Mouse (Mus musculus): ENCODE measurements around the gene Commd6. TPM values are rescaled to one million over a fixed set of nuclear protein-coding genes. Genes with fewer than 3 reads are reported as not detected.
"Not testable (repeated sequence)": the region's sequence is repeated elsewhere in the genome, so short reads cannot be mapped to it uniquely, and the experiment has no call there.

The Commd6 gene
- polyA plus RNA-seq, 1 experiment from 2014 or later: 95.2 TPM

GRCm38 (mm10) chr14:101597096-101597715 is 43.3 kb downstream of the Commd6 start:
- Histone ChIP-seq H3K27ac (ENCODE audit: low read depth, low read length) (no peak overlapping the region), H3K4me2 (ENCODE audit: low read length) (no peak overlapping the region), H3K9me3 (ENCODE audit: control insufficient read depth, low read length) (no peaks in the 10 kb centered on the region), H3K4me3 (ENCODE audit: low read length) (no peak overlapping the region), H3K4me1 (ENCODE audit: control insufficient read depth, insufficient read depth, low read depth, low read length) (no peaks in the 10 kb centered on the region), H3K9ac (ENCODE audit: low read depth, low read length) (no peak overlapping the region), H3K27me3 (replicated peaks; ENCODE audit: control insufficient read depth, insufficient read depth, low read length) (no peaks in the 10 kb centered on the region), H3K36me3 (ENCODE audit: control insufficient read depth, insufficient read depth, low read length) (no peaks in the 10 kb centered on the region)
- WGBS: 94% methylated on average over 11 of the region's 14 CpGs
- no peak for ATAC-seq

DNA sequence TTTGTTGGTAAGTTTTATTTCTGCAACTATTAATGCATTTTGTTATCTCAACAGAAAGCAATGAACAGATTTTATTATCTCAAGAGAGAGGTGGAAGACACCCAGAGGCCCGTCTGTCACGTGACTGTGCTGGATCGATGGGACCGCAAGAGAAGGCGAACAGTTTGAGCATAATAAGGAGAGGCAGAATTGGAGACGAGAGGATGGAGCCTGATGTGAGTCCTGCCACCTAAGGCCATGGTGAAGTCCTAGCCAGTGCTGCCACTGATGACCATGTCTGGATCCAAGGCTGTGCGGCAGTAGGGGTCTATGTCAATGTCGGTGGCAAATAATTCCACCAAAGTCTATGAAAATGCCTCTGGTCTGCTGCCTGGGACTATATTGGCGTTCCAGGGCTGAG is 43.8 kb downstream of the Commd6 start:
- Histone ChIP-seq H3K36me3 (ENCODE audit: control insufficient read depth, insufficient read depth, low read length) (no peaks in the 10 kb centered on the region), H3K4me2 (ENCODE audit: low read length) (no peak overlapping the region), H3K27ac (ENCODE audit: low read depth, low read length) (no peak overlapping the region), H3K9me3 (ENCODE audit: control insufficient read depth, low read length) (no peaks in the 10 kb centered on the region), H3K4me1 (ENCODE audit: control insufficient read depth, insufficient read depth, low read depth, low read length) (no peaks in the 10 kb centered on the region), H3K9ac (ENCODE audit: low read depth, low read length) (no peak overlapping the region), H3K4me3 (ENCODE audit: low read length) (no peak overlapping the region), H3K27me3 (replicated peaks; ENCODE audit: control insufficient read depth, insufficient read depth, low read length) (no peaks in the 10 kb centered on the region)
- ATAC-seq: no peak
- WGBS: 95% methylated on average over 9 of the region's 9 CpGs

- H3K4me3 ChIP-seq (ENCODE audit: low read length): no peak overlapping the region
- 90% methylated on average over 13 of the region's 13 CpGs for WGBS
- ATAC-seq: no peak
- no peaks in the 10 kb centered on the region for H3K4me1 ChIP-seq (ENCODE audit: control insufficient read depth, insufficient read depth, low read depth, low read length)
- H3K27ac ChIP-seq (ENCODE audit: low read depth, low read length): no peak overlapping the region
- H3K27me3 ChIP-seq (replicated peaks; ENCODE audit: control insufficient read depth, insufficient read depth, low read length): no peaks in the 10 kb centered on the region
- H3K4me2 ChIP-seq (ENCODE audit: low read length): no peak overlapping the region
- H3K9me3 ChIP-seq (ENCODE audit: control insufficient read depth, low read length): no peaks in the 10 kb centered on the region
- no peaks in the 10 kb centered on the region for H3K36me3 ChIP-seq (ENCODE audit: control insufficient read depth, insufficient read depth, low read length)
- H3K9ac ChIP-seq (ENCODE audit: low read depth, low read length): no peak overlapping the region
Measured at GRCm38 (mm10) chr14:101595301-101596080, 45.0 kb downstream of the Commd6 start.

GRCm38 (mm10) chr14:101594001-101594400 is 46.5 kb downstream of the Commd6 start:
- H3K9me3 ChIP-seq (ENCODE audit: control insufficient read depth, low read length): no peaks in the 10 kb centered on the region
- no peak overlapping the region for H3K9ac ChIP-seq (ENCODE audit: low read depth, low read length)
- H3K4me3 ChIP-seq (ENCODE audit: low read length): no peak overlapping the region
- ATAC-seq: no peak
- H3K36me3 ChIP-seq (ENCODE audit: control insufficient read depth, insufficient read depth, low read length): no peaks in the 10 kb centered on the region
- WGBS: 81% methylated on average over 5 of the region's 5 CpGs
- no peak overlapping the region for H3K27ac ChIP-seq (ENCODE audit: low read depth, low read length)
- H3K4me1 ChIP-seq (ENCODE audit: control insufficient read depth, insufficient read depth, low read depth, low read length): no peaks in the 10 kb centered on the region
- H3K4me2 ChIP-seq (ENCODE audit: low read length): no peak overlapping the region
- H3K27me3 ChIP-seq (replicated peaks; ENCODE audit: control insufficient read depth, insufficient read depth, low read length): no peaks in the 10 kb centered on the region

GRCm38 (mm10) chr14:101593340-101593739 is 47.1 kb downstream of the Commd6 start:
- H3K9me3 ChIP-seq (ENCODE audit: control insufficient read depth, low read length): no peaks in the 10 kb centered on the region
- H3K36me3 ChIP-seq (ENCODE audit: control insufficient read depth, insufficient read depth, low read length): no peaks in the 10 kb centered on the region
- no peak overlapping the region for H3K9ac ChIP-seq (ENCODE audit: low read depth, low read length)
- no peak for ATAC-seq
- no peak overlapping the region for H3K27ac ChIP-seq (ENCODE audit: low read depth, low read length)
- WGBS: 76% methylated on average over 7 of the region's 7 CpGs
- H3K4me1 ChIP-seq (ENCODE audit: control insufficient read depth, insufficient read depth, low read depth, low read length): no peaks in the 10 kb centered on the region
- no peaks in the 10 kb centered on the region for H3K27me3 ChIP-seq (replicated peaks; ENCODE audit: control insufficient read depth, insufficient read depth, low read length)
- H3K4me2 ChIP-seq (ENCODE audit: low read length): no peak overlapping the region
- H3K4me3 ChIP-seq (ENCODE audit: low read length): no peak overlapping the region

DNA sequence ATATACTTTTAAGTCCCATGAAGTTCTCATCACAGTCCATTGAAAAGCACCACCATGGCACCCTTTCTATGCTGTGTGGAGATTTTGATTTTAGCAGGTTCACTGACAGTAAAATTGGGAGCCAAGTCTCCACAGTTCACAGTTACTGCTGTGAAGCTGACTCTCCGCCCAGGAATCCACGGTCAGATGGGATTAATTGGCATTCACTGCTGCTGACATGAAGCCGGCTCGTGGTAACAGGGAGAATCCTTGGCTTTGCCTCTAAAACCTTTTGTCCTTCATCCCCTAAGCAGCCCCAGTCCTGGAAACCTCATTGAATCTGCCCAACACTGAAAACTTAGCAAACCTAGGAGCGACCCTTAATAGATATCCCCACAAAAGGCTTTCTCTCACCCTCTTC is 49.4 kb downstream of the Commd6 start:
- H3K27me3 ChIP-seq (replicated peaks; ENCODE audit: control insufficient read depth, insufficient read depth, low read length): no peaks in the 10 kb centered on the region
- no peak overlapping the region for H3K27ac ChIP-seq (ENCODE audit: low read depth, low read length)
- H3K4me2 ChIP-seq (ENCODE audit: low read length): no peak overlapping the region
- no peaks in the 10 kb centered on the region for H3K36me3 ChIP-seq (ENCODE audit: control insufficient read depth, insufficient read depth, low read length)
- H3K4me1 ChIP-seq (ENCODE audit: control insufficient read depth, insufficient read depth, low read depth, low read length): no peaks in the 10 kb centered on the region
- no peaks in the 10 kb centered on the region for H3K9me3 ChIP-seq (ENCODE audit: control insufficient read depth, low read length)
- no peak; the same call in 1 of the 2 replicates for ATAC-seq
- no peak overlapping the region for H3K9ac ChIP-seq (ENCODE audit: low read depth, low read length)
- H3K4me3 ChIP-seq (ENCODE audit: low read length): no peak overlapping the region
- WGBS: 71% methylated on average over 5 of the region's 5 CpGs

- H3K27me3 ChIP-seq (replicated peaks; ENCODE audit: control insufficient read depth, insufficient read depth, low read length); H3K27ac ChIP-seq (ENCODE audit: low read depth, low read length); H3K36me3 ChIP-seq (ENCODE audit: control insufficient read depth, insufficient read depth, low read length); H3K4me1 ChIP-seq (ENCODE audit: control insufficient read depth, insufficient read depth, low read depth, low read length); H3K9me3 ChIP-seq (ENCODE audit: control insufficient read depth, low read length); ATAC-seq; H3K9ac ChIP-seq (ENCODE audit: low read depth, low read length); H3K4me2 ChIP-seq (ENCODE audit: low read length); H3K4me3 ChIP-seq (ENCODE audit: low read length): not testable (repeated sequence)
- WGBS: 93% methylated on average over 2 of the region's 4 CpGs
Measured at GRCm38 (mm10) chr14:101588209-101588991, 52.1 kb downstream of the Commd6 start.

- ATAC-seq: 0 out of 2 replicates have a peak, but pooled peaks have one; percentile 24
- not testable (repeated sequence) for H3K9me3 ChIP-seq (ENCODE audit: control insufficient read depth, low read length); H3K4me3 ChIP-seq (ENCODE audit: low read length); H3K27me3 ChIP-seq (replicated peaks; ENCODE audit: control insufficient read depth, insufficient read depth, low read length); H3K27ac ChIP-seq (ENCODE audit: low read depth, low read length); H3K9ac ChIP-seq (ENCODE audit: low read depth, low read length); H3K4me2 ChIP-seq (ENCODE audit: low read length); H3K4me1 ChIP-seq (ENCODE audit: control insufficient read depth, insufficient read depth, low read depth, low read length); H3K36me3 ChIP-seq (ENCODE audit: control insufficient read depth, insufficient read depth, low read length)
- WGBS: 80% methylated on average over 4 of the region's 6 CpGs
Measured at GRCm38 (mm10) chr14:101587366-101588040, 53.0 kb downstream of the Commd6 start.

- Histone ChIP-seq H3K27me3 (replicated peaks; ENCODE audit: control insufficient read depth, insufficient read depth, low read length) (no peaks in the 10 kb centered on the region), H3K36me3 (ENCODE audit: control insufficient read depth, insufficient read depth, low read length) (no peaks in the 10 kb centered on the region), H3K9ac (ENCODE audit: low read depth, low read length) (no peak overlapping the region), H3K27ac (ENCODE audit: low read depth, low read length) (no peak overlapping the region), H3K9me3 (ENCODE audit: control insufficient read depth, low read length) (no peaks in the 10 kb centered on the region), H3K4me1 (ENCODE audit: control insufficient read depth, insufficient read depth, low read depth, low read length) (no peaks in the 10 kb centered on the region), H3K4me3 (ENCODE audit: low read length) (no peak overlapping the region), H3K4me2 (ENCODE audit: low read length) (no peak overlapping the region)
- ATAC-seq: no peak
- WGBS: 67% methylated on average over 7 of the region's 7 CpGs
Measured at GRCm38 (mm10) chr14:101586096-101586495, 54.4 kb downstream of the Commd6 start.

Data from hindbrain, embryonic 16.5 days (tissue).